Mouse (Mus musculus): Measurements from ENCODE around the gene Yars2. TPM values are rescaled to one million over a fixed set of nuclear protein-coding genes. Genes with fewer than 3 reads are reported as not detected.

The Yars2 gene
- total RNA-seq (2023): 10 to 100 TPM; 19.3 to 22.9 TPM

GRCm38 (mm10) chr16:16302369-16303137, at the start of gene Yars2:
TSS of gene Yars2 (plus strand) at chr16:16302965.

GRCm38 (mm10) chr16:16358481-16359100, 55.8 kb downstream of the Yars2 start, which contains the start of gene Dnm1l:
TSS of gene Dnm1l (minus strand) at chr16:16358959.

Other genes starting within 250 kb of the Yars2 start
- under 1 TPM; 0.18 to 0.41 TPM for gene Pkp2, start 89.6 kb upstream of the Yars2 start, total RNA-seq (2023)
- 10 to 100 TPM; 68.4 to 72.3 TPM for gene Dnm1l, start 56.0 kb downstream of the Yars2 start, total RNA-seq (2023)

Data from B cell, adult 67 days (primary cell).